Mouse (Mus musculus): Measurements from ENCODE around the gene Tead1. TPM values are rescaled to one million over a fixed set of nuclear protein-coding genes. Genes with fewer than 3 reads are reported as not detected.

Tead1 gene
- total and polyA plus RNA-seq, 3 experiments = 39.5 to 195 (median 169) TPM

- no peak for DNase-seq
- H3K4me1 ChIP-seq (ENCODE audit: control insufficient read depth, insufficient read depth, low read length) = peaks cover 18% of the 10 kb centered on the region
- no peak overlapping the region for H3K9ac ChIP-seq (ENCODE audit: low read depth, low read length)
- no peaks in the 10 kb centered on the region for H3K79me2 ChIP-seq (replicated peaks; ENCODE audit: control insufficient read depth, insufficient read depth, low read length)
- H3K36me3 ChIP-seq (ENCODE audit: control insufficient read depth, insufficient read depth, low read length) = peaks cover 4% of the 10 kb centered on the region; the same call in 1 of the 2 replicates
- intact Hi-C loops (cut with DNase I) = loop anchor here (5.0 kb wide), 1 partner anchor 154 kb away; no protein-coding TSS in a partner anchor
- WGBS = 46% methylated on average over 8 of the region's 8 CpGs
- no peaks in the 10 kb centered on the region for H3K27me3 ChIP-seq (ENCODE audit: control insufficient read depth, insufficient read depth, low read length)
- H3K4me3 ChIP-seq = no peak overlapping the region
- TF ChIP-seq POLR2A (IDR thresholded peaks at IDR 0.05; ENCODE audit: insufficient read depth, low read depth, low read length) = no peak
- no peak for TF ChIP-seq EP300 (IDR thresholded peaks at IDR 0.05; ENCODE audit: insufficient read depth, low read depth, low read length)
- no peak for TF ChIP-seq CTCF (IDR thresholded peaks at IDR 0.05)
- no peak overlapping the region for H3K27ac ChIP-seq
Measured at GRCm38 (mm10) chr7:112851281-112851744, 172.2 kb downstream of the Tead1 start.

DNA sequence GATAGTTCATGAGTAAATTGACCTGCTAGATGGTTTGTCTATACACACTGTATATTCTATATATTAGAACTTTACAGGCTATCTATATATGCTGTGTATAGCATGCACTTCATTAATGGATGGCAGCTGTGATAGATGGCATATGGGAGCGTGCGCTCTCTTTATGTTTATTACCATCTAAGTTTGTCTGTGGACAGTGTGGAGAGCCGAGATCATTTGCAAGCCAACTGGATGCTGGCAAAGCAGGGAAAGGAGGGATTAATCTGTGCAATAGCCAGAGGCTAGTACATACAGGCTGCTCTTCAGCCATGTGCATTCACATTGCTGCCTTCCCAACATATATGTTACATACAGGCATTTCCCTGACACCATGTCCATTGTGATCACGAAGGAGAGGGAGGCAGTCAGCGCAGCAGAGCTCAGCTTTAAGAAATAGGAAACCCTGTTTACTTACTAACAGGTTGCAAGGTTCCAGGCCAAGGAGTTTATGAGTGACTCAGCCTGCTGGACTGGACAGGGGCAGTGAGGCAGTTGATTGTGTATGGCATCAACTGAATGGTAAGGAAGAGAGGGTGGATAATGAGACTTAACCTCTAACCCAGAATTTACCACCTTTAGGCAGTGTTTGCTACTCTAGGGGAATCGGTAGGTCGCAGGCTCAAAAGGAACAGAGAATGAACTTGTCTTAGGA is 173.2 kb downstream of the Tead1 start:
- TF ChIP-seq POLR2A (IDR thresholded peaks at IDR 0.05; ENCODE audit: insufficient read depth, low read depth, low read length) = no peak
- no peak for TF ChIP-seq CTCF (IDR thresholded peaks at IDR 0.05)
- no peak for TF ChIP-seq EP300 (IDR thresholded peaks at IDR 0.05; ENCODE audit: insufficient read depth, low read depth, low read length)
- Histone ChIP-seq H3K27ac (no peak overlapping the region), H3K4me1 (ENCODE audit: control insufficient read depth, insufficient read depth, low read length) (peaks cover 19% of the 10 kb centered on the region), H3K36me3 (ENCODE audit: control insufficient read depth, insufficient read depth, low read length) (peaks cover 4% of the 10 kb centered on the region; the same call in 1 of the 2 replicates), H3K79me2 (replicated peaks; ENCODE audit: control insufficient read depth, insufficient read depth, low read length) (no peaks in the 10 kb centered on the region), H3K27me3 (ENCODE audit: control insufficient read depth, insufficient read depth, low read length) (no peaks in the 10 kb centered on the region), H3K4me3 (no peak overlapping the region), H3K9ac (ENCODE audit: low read depth, low read length) (no peak overlapping the region)
- intact Hi-C loops (cut with DNase I) = loop anchor here (5.0 kb wide), 1 partner anchor 155 kb away; no protein-coding TSS in a partner anchor
- 75% methylated on average over 7 of the region's 7 CpGs for WGBS
- no peak for DNase-seq

DNA sequence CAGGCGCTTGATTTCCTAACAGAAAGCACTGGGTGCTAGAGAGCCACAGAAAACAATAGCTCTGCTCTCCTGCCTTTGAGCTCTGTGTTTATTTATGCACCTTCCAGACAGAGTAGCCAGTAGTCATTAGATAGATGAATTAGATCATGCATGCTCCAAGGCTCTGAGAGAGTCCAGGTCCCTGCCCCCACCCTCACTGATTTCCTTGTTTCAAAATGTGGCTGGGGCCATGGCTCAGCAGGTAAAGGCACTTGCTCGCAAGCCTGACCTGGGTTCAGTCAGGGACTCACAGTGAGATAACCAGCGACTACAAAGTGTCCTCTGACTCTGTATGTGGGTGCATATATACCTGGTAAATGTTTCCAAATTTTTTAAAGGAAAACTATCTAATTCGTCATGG is 174.7 kb downstream of the Tead1 start:
- H3K27me3 ChIP-seq (ENCODE audit: control insufficient read depth, insufficient read depth, low read length) = no peaks in the 10 kb centered on the region
- DNase-seq = no peak
- H3K79me2 ChIP-seq (replicated peaks; ENCODE audit: control insufficient read depth, insufficient read depth, low read length) = no peaks in the 10 kb centered on the region
- H3K36me3 ChIP-seq (ENCODE audit: control insufficient read depth, insufficient read depth, low read length) = peaks cover 2% of the 10 kb centered on the region; the same call in 1 of the 2 replicates
- no peak overlapping the region for H3K27ac ChIP-seq
- TF ChIP-seq EP300 (IDR thresholded peaks at IDR 0.05; ENCODE audit: insufficient read depth, low read depth, low read length) = no peak
- TF ChIP-seq CTCF (IDR thresholded peaks at IDR 0.05) = no peak
- TF ChIP-seq POLR2A (IDR thresholded peaks at IDR 0.05; ENCODE audit: insufficient read depth, low read depth, low read length) = no peak
- H3K4me1 ChIP-seq (ENCODE audit: control insufficient read depth, insufficient read depth, low read length) = peaks cover 19% of the 10 kb centered on the region
- 76% methylated on average over 4 of the region's 4 CpGs for WGBS
- no peak overlapping the region for H3K9ac ChIP-seq (ENCODE audit: low read depth, low read length)
- H3K4me3 ChIP-seq = no peak overlapping the region
- intact Hi-C loops (cut with DNase I) = loop anchor here (5.0 kb wide), 1 partner anchor 157 kb away; no protein-coding TSS in a partner anchor

DNA sequence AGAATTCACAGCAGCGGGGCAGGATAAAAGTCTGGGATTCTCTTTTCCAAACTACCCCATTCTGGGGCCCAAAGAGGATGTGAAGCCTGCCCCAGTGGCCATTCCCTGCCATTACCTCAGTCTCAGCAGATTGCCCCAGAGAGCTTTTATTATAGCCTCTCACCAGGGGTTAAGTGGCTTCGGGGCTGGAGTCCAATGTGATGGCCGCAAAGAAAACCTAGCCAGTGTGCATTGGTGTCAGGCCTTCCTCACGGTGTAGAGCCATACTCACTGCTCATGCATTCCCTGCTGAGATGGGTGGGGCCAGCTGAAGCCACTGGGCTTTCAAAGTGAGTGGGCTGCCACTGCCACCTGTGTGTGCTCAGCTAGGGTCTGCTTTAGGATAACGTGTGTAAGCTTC is 175.4 kb downstream of the Tead1 start:
- Histone ChIP-seq H3K79me2 (replicated peaks; ENCODE audit: control insufficient read depth, insufficient read depth, low read length) (no peaks in the 10 kb centered on the region), H3K27me3 (ENCODE audit: control insufficient read depth, insufficient read depth, low read length) (no peaks in the 10 kb centered on the region), H3K4me3 (no peak overlapping the region), H3K27ac (no peak overlapping the region), H3K36me3 (ENCODE audit: control insufficient read depth, insufficient read depth, low read length) (peaks cover 2% of the 10 kb centered on the region; the same call in 1 of the 2 replicates), H3K9ac (ENCODE audit: low read depth, low read length) (no peak overlapping the region), H3K4me1 (ENCODE audit: control insufficient read depth, insufficient read depth, low read length) (peaks cover 19% of the 10 kb centered on the region)
- no peak for DNase-seq
- 55% methylated on average over 5 of the region's 5 CpGs for WGBS
- TF ChIP-seq POLR2A (IDR thresholded peaks at IDR 0.05; ENCODE audit: insufficient read depth, low read depth, low read length) (no peak), CTCF (IDR thresholded peaks at IDR 0.05) (peak; percentile 54)
- intact Hi-C loops (cut with DNase I) = loop anchor here (5.0 kb wide), 1 partner anchor 157 kb away; no protein-coding TSS in a partner anchor

DNA sequence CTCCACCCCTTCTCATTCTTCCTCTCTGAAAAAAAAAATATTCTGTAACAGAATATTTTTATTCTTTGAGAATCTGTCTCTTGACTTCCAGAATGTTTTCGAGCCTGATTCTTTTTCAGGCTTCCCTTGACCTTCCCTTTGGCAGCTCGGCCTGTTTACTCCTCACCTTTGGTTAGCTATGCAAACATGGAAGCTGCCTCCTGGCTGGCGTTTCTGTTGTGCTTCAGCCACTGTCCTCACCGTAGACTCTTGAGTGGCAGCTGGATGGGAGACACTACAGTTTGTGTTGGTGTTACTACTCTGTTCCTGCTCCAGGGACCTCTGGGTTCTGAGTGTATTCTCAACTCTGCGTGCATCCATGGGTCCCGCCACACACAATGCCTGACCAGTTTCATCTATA is 176.3 kb downstream of the Tead1 start:
- H3K4me1 ChIP-seq (ENCODE audit: control insufficient read depth, insufficient read depth, low read length) = peaks cover 19% of the 10 kb centered on the region
- no peak for DNase-seq
- WGBS = 50% methylated on average over 6 of the region's 6 CpGs
- H3K36me3 ChIP-seq (ENCODE audit: control insufficient read depth, insufficient read depth, low read length) = peaks cover 2% of the 10 kb centered on the region; the same call in 1 of the 2 replicates
- no peak overlapping the region for H3K9ac ChIP-seq (ENCODE audit: low read depth, low read length)
- H3K4me3 ChIP-seq = no peak overlapping the region
- intact Hi-C loops (cut with DNase I) = no loop called here
- H3K27me3 ChIP-seq (ENCODE audit: control insufficient read depth, insufficient read depth, low read length) = no peaks in the 10 kb centered on the region
- no peaks in the 10 kb centered on the region for H3K79me2 ChIP-seq (replicated peaks; ENCODE audit: control insufficient read depth, insufficient read depth, low read length)
- TF ChIP-seq CTCF (IDR thresholded peaks at IDR 0.05) (no peak), POLR2A (IDR thresholded peaks at IDR 0.05; ENCODE audit: insufficient read depth, low read depth, low read length) (no peak), EP300 (IDR thresholded peaks at IDR 0.05; ENCODE audit: insufficient read depth, low read depth, low read length) (no peak)
- peak overlapping the region; percentile 32 for H3K27ac ChIP-seq

GRCm38 (mm10) chr7:112856121-112856571 is 177.0 kb downstream of the Tead1 start:
- Histone ChIP-seq H3K27ac (peak overlapping the region; percentile 32), H3K4me3 (no peak overlapping the region), H3K79me2 (replicated peaks; ENCODE audit: control insufficient read depth, insufficient read depth, low read length) (no peaks in the 10 kb centered on the region), H3K36me3 (ENCODE audit: control insufficient read depth, insufficient read depth, low read length) (peaks cover 2% of the 10 kb centered on the region; the same call in 1 of the 2 replicates), H3K4me1 (ENCODE audit: control insufficient read depth, insufficient read depth, low read length) (peaks cover 18% of the 10 kb centered on the region), H3K27me3 (ENCODE audit: control insufficient read depth, insufficient read depth, low read length) (no peaks in the 10 kb centered on the region), H3K9ac (ENCODE audit: low read depth, low read length) (peak overlapping the region; percentile 29; the same call in 1 of the 2 replicates)
- intact Hi-C loops (cut with DNase I) = no loop called here
- DNase-seq = peak; percentile 39 to 44
- 12% methylated on average over 7 of the region's 7 CpGs for WGBS
- TF ChIP-seq CTCF (IDR thresholded peaks at IDR 0.05) = peak; percentile 52
- no peak for TF ChIP-seq EP300 (IDR thresholded peaks at IDR 0.05; ENCODE audit: insufficient read depth, low read depth, low read length)
- TF ChIP-seq POLR2A (IDR thresholded peaks at IDR 0.05; ENCODE audit: insufficient read depth, low read depth, low read length) = no peak

All from heart, adult 2 months (tissue).